Mouse (Mus musculus): Measurements from ENCODE around the gene Spem2.
A peak's percentile ranks its signal among the peaks of the same experiment; 100 is the strongest.

Gene Spem2

GRCm38 (mm10) chr11:69799394-69800137 lies 18.7 kb downstream of the Spem2 start:
- DNase-seq (ENCODE audit: low spot score in 2 of 2) = peak in 1 of 2 experiments; percentile 59

GRCm38 (mm10) chr11:69797924-69798323 lies 20.3 kb downstream of the Spem2 start:
- no peak for DNase-seq (ENCODE audit: low spot score in 2 of 2)

DNA sequence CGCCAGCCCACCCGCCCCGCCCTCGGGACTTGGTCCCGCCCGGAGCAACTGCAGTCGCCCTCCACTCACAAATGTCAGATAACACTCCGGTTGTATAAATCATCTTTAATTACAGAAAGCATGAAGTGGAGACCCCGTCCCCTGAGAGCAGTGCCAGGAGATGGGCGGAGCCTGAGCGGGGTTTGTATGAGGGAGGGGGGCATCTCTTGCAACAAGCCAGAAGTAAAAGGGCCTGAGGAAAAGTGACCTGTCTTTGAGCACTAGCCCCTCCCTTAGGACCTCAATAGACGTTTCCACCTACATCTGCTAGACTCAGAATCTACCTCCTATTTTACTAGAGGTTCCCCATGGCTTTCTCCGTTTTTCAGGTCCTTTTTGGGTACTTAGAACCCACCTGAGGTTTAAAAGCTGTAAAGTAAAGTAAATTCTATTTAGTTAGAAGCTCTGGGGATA lies 22.3 kb downstream of the Spem2 start:
- no peak for DNase-seq (ENCODE audit: low spot score in 2 of 2)

DNA sequence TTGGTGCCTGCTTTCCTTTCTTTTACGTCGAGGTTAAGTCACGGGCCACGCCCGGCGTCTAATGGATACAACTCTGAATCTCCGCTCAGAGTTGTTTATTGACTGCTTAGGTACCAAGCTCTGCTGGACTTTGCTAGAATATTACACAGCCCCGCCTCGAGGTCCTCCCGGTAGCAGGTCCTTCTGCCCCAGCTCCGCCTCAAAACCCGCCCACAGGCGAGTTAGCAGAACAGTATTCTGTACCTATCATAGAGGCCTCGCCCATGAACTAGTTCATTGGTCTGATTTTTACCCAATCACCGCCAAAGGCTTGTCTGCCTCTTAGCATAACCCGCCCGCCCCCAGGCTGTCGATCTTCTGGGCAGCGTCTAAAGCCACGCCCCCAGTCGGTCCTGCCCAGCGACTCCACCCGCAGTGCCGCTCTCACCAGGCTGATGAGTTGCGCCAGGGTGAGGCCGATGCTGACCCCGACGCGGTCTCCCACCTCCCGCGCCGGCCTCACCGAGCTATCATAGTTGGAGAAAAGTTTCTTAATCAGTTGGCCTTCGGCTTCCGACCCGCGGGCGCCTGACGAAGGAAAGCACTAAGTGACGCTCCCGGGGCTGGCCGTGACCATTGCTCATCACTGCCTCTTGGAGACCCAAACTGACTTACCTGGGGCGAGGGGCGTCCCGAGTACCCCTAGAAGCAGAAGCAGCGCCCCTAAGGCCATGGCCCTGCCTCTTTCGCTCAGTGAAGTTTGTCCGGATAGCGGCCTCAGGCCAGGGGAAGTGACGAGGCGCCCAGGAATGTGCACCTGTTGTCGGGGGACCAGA lies 22.9 kb downstream of the Spem2 start, which contains the start of gene Chrnb1:
Chrnb1 (minus strand) TSS at position 776 of the 815 bp plus-strand sequence.
- peak; percentile 93 to 94 for DNase-seq (ENCODE audit: low spot score in 2 of 2)

DNA sequence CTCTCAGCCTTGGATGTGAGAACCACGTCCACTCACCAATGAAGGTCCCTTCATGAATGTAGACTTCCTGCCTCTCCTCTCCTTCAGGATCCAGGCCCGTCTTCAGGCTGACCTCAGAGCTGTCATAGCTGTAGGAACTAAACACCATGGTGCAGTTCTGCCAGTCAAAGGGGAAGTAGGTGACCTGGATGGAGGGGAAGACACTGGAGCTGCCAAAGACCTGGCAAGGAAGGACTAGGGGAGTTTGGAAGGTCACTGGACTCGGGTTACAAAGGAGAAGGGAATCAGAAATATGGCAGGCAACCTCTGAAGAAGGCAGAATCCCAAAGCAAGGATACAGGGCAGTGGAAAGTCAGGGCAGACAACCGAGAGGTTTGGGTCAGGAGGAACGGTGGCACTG lies 24.8 kb downstream of the Spem2 start:
- no peak for DNase-seq (ENCODE audit: low spot score in 2 of 2)

GRCm38 (mm10) chr11:69791420-69791819 lies 26.8 kb downstream of the Spem2 start:
- no peak for DNase-seq (ENCODE audit: low spot score in 2 of 2)

DNA sequence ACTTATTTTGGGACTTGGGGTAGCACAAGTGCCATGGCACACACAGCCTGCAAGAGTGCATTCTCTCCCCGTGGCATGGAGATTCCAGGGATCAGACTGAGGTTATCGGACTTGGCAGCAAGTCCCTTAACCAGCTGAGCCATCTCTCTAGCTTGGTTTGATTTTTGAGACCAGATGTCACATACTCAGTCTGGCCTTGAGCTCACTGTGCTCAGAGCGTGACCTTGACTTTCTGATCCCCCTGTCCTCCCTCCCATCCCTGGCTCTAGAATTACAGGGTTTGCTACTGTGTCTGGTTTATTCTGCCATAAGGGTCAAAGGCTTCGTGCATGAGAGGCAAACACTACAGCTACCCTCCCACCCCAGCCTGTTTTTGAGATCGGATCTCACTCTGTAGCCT lies 28.8 kb downstream of the Spem2 start:
- DNase-seq (ENCODE audit: low spot score in 2 of 2) = no peak

DNA sequence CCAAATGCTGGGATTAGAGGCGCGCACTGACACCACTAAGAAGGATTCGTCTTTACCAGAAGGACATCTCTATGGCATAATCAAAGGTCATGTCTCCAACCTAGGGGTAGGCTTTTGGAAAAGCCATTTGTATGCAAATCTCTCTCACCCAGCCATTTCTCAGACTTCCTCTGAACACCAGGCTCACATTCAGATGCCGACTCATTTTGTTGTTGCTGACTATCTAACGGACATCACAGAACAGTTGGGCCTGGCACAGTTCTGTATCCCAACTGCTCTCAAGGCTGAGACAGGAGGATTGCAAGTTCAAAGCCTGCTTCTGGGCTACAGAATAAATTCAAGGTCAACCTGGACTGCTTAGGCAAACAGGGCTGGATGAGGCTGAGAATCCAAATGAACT lies 31.0 kb downstream of the Spem2 start:
- no peak for DNase-seq (ENCODE audit: low spot score in 2 of 2)

DNA sequence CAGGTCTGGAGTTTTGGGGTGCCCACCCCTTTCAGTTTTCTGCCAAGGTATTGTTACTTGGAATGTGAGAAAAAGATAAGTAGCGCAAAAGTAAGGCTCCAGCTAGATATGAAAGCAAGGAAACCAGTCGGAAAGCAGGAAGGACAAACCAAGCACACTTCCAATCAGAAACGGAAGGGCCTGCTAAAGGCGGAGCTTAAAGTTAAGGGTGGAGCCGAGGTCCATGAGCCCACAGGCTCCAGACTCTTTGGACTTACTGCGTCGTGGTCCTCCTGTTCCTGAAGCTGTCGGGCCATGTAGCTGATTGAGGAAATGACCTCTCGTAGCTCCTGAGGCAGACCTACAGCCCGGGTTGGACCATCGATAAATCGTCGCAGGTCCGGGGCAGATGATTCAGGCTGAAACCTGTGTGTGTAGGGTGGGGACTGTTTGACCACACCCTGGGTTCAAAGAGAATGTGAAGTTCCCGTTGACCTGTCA lies 33.4 kb downstream of the Spem2 start:
- DNase-seq (ENCODE audit: low spot score in 2 of 2) = no peak

DNA sequence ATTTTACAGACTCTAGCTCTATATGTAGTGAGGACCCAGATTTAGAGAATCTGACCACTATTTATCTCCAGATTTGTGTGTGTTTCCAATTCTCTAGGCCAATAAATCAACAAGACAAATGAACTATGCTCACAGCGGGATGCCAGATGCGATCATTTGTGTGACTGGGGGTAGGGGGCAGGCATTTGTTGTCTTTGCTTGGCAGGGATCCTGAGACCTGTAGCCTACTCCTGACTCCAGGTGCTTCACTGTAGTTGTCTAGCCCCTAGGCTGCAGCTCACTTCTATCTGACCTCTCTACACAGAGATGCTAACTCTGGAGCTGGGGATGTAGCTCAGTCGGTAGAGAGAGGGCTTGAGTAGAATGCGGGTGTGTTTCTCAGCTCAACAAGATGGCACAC lies 36.4 kb downstream of the Spem2 start:
- no peak for DNase-seq (ENCODE audit: low spot score in 2 of 2)

DNA sequence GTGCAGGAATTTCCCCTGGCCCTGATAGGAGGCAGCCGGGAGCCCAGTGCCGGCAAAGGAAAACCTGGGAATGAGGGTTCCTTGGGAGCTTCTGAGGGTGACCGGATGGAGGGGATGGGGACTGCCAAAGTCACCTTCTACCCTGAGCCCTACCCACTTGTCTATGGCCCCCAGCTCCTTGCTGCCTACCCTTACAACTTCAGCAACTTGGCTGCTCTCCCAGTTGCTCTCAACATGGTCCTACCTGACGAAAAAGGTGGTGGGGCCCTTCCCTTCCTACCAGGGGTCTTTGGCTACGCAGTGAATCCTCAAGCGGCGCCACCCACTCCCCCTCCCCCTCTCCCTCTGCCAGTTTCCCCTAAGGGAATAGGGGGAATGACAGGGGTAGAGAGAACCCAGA lies 39.3 kb downstream of the Spem2 start:
- no peak for DNase-seq (ENCODE audit: low spot score in 2 of 2)

- DNase-seq (ENCODE audit: low spot score in 2 of 2) = no peak
Observed at GRCm38 (mm10) chr11:69778258-69778982, 39.8 kb downstream of the Spem2 start.

DNA sequence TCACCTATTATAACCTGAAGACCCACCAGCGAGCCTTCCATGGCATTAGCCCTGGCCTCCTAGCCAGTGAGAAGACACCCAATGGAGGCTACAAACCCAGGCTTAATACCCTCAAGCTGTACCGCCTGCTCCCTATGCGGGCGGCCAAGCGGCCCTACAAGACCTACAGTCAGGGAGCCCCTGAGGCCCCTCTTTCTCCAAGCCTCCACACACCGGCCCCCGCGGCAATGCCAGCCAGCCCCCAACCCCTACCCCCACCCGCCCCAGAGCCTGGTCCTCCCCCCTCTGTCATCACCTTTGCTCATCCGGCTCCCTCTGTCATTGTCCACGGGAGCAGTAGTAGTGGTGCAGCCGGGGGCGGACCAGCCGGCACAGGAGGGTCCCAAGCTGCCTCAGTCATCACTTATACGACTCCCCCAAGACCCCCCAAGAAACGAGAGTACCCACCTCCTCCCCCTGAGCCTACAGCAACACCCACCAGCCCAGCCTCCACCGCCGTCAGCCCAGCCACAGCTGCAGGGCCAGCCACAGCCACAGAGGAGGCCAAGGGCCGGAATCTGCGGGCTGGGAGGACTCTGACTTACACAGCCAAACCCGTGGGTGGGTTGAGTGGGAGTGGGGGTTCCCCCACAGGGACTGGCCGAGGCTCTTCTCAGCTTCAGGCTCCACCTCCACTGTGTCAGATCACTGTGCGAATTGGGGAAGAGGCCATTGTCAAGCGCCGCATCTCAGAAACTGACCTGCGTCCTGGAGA lies 40.6 kb downstream of the Spem2 start:
- peak in 1 of 2 experiments; percentile 43 for DNase-seq (ENCODE audit: low spot score in 2 of 2)

GRCm38 (mm10) chr11:69776488-69776887 lies 41.8 kb downstream of the Spem2 start:
- DNase-seq (ENCODE audit: low spot score in 2 of 2) = no peak

DNA sequence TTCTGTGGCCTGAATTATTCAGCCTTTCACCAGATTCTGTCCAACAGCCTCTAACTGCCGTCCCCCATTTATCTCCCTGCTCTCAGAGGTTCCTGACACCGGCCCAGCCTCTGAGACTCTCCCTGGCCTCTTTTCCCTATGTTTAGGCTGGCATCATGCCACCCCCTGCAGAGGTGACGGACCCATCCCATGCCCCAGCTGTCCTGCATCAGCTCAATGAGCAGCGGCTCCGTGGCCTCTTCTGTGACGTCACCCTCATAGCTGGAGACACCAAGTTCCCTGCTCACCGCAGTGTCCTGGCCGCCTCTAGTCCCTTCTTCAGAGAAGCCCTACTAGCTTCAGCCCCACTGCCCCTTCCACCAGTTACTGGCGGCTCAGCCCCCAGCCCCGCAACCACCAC lies 42.5 kb downstream of the Spem2 start:
- no peak for DNase-seq (ENCODE audit: low spot score in 2 of 2)

GRCm38 (mm10) chr11:69774961-69775360 lies 43.3 kb downstream of the Spem2 start:
- no peak for DNase-seq (ENCODE audit: low spot score in 2 of 2)

- DNase-seq (ENCODE audit: low spot score in 2 of 2) = no peak
Observed at GRCm38 (mm10) chr11:69767625-69767909, 50.7 kb downstream of the Spem2 start.

DNA sequence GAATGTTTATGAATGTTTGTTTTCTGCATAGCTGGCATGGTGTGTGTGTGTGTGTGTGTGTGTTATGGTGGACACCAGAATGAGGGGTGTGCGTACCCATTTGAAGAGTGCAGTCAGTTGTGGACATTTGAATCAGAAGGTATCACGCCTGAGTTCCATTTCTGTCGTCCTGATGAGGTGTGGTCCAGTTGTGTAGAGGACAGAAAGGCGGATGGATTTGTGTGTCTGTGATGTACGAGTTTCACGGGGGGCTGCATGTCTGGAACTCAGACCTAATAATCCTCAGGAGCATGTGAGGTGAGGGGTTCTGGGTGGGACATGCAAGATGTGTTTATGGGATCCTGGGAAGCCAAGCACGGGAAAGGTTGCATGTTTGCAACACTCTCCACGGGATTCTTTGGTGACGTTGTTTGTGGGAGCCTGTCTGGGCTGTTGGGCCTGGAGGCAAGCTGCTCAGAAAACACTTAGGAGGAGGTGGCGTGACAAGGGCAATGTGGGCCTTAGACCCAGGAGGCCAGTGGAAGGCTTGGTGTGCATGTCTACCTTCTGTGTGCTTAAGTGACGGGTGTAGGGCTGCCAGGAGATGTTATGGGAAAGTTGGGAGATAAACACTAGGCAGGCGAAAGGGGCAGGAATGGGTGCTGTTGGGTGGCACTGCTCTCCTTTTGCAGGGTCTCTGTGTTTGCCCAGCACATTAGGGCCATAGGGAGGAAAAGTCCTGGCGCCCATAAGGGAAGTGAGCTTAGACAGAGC lies 51.2 kb downstream of the Spem2 start:
- DNase-seq (ENCODE audit: low spot score in 2 of 2) = no peak
